Mouse (Mus musculus) B cell, adult 2 months (primary cell): ENCODE measurements around the gene Rrp12.
A peak's percentile ranks its signal among the peaks of the same experiment; 100 is the strongest.

Source experiments
- DNase-seq, 2 experiments: peaks; one replicate each; pipeline ENCODE4 v3.0.0; 2022

The Rrp12 gene

DNA sequence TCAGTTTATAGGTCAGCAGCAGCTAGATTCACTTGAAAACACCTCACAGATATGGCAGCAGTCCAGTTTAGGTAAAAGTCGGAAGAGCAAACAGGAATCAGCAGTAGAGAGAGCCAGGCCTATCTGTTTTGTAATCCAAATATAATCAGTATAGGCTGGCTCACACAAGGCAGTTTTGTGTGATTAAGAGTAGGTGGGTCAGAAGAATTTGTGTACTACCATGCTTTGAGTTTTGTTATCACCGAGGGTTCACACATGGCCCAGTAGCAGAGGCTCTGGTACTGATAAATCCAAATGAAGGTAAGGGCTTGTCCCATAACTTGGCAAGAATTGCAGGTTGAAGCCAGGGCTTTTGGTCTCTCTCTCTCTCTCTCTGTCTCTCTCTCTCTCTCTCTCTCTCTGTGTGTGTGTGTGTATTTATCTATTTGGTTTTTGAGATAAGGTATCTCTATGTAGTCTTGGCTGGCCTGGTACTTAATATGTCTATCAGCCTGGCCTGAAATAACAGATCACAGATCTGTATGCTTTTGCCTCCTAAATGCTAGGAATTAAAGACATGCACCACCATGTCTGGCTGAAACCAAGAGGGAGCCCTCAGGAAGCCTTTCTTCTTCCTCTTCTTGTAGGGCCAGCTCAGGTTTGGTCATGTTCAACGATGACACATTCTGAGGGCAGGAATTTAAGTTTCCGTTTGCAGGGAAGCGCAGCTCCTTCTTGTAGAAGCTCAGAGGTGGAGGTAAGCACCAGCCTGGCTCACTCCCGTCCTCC is 10.5 kb upstream of the Rrp12 start:
- DNase-seq: no peak

DNA sequence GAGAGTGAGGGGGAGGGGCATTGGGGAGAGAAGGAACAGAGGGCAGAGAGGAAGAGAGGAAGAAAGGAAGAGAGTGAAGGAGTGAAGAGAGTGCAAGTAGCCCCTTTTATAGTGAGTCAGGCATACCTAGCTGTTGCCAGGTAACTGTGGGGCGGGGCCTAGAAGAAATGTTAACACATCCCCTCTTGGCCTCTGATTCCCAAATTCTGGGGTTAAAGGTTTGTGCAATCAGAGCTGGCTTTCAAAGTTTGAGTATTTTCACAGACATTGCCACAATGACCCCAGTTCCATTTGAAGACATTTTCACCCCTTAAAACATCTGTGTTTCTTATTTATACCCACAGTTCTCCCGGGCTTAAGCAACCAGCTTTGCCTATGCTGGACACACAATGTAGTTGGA is 9.3 kb upstream of the Rrp12 start:
- no peak for DNase-seq

DNA sequence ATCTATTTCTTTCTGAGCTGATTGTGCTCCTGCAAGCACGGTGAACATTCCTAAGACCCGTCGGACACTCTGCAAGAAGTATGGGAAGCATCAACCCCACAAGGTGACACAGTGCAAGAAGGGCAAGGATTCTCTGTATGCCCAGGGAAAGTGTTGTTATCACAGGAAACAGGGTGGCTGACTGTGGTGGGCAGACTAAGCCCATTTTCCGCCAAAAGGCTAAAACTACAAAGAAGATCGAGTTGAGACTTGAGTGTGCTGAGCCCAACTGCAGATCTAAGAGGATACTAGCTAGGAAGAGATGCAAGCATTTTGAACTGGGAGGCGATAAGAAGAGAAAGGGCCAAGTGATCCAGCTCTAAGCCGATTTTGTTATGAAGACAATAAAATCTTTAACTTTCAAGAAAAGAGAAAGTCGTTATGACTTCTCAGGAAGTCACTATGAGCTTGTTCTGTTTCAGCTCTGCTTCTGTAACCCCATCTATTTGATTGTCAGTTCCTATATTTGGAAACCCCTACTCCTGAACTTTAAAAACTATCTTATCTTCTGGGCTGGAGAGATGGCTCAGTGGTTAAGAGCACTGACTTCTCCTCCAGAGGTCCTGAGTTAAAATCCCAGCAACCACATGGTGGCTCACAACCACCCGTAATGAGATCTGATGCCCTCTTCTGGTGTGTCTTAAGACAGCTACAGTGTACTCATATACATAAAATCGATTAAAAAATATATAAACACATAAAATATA is 7.0 kb upstream of the Rrp12 start:
- DNase-seq: no peak

- no peak for DNase-seq
Observed at GRCm38 (mm10) chr19:41901696-41902095, 5.7 kb upstream of the Rrp12 start.

DNA sequence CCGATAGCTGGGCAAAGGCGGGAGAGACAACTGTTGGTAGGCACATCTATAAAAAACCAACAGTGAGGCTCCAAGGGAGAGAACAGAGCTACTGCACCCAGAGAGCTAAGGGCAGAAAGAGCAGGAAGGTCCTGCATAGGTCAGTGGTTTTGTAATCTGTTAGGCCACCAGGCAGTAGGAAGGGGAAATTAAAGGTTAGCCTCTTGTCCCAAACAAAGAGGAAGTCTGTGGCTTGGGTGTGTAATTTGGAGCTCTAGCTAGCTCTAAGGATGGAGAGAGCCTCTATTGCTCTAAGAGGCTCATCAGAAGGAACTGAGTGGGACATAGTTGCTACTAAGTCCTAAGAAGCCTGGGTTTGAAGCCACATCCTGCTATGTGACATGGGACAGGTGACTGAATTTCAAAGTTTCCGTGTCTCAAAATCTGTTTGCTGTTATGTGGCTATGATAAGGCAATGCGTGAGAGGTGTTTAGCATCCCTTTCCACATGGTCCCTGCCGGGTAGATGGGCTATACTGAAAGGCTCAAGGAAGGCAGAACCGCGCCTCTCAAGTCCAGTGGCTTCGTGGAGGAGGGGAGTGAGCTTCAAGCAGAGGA is 4.6 kb upstream of the Rrp12 start:
- DNase-seq: no peak

GRCm38 (mm10) chr19:41898860-41899259 is 2.9 kb upstream of the Rrp12 start:
- peak; percentile 47 to 48 for DNase-seq

DNA sequence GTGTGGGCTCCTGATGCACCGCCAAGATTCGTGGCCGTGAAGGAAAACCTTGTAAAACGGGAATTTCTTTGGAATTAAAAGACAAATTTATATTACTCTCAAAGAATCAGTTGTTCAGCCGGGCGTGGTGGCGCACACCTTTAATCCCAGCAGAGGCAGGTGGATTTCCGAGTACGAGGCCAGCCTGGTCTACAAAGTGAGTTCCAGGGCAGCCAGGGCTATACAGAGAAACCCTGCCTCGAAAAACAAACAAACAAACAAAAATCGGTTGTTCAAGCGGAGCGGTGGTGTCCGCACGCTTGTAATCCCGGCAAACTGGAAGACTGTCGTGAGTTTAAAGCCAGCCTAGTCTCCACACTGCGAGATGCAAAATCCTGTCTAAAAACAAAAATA is 342 bp upstream of the Rrp12 start:
- no peak for DNase-seq

DNA sequence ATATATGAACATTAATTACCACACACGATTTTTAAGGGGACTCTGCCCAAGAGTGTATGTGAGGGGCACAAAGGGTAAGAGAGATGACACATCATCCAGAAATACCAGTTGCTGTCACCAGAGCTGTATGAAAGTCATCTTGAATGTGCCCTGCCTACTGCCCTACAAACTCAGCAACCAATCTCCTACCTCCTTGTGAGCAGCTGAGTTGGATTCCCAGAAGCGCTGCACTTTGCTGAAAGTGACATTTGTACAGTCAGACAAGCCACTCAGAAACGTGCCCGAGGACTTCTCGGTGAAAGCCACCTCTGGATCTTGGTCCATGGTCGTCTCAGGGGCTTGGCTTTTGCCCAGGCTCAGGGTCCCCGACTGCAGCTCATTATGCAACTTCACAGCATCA is 1.0 kb downstream of the Rrp12 start:
- no peak for DNase-seq

- DNase-seq: no peak
Observed at GRCm38 (mm10) chr19:41888191-41888590, 7.8 kb downstream of the Rrp12 start.

DNA sequence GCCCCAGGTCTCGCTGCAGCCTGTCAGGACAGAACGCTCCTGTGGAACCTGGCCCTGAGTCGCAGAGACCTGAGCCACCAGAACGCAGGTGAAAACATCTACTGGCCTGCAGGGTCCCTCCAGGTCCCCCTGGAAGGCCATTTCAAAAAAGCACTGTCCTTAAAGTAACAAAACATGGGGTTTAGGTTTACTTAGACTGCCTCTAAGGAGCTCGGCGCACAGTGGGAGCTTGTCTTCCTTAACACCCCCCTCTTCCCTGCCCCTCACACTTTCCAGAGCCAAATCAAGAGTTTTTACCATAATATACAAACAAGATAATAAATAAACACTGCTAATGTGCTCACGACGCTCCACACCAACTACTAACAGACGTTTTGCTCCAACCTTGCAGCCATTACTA is 12.1 kb downstream of the Rrp12 start:
- DNase-seq: no peak

DNA sequence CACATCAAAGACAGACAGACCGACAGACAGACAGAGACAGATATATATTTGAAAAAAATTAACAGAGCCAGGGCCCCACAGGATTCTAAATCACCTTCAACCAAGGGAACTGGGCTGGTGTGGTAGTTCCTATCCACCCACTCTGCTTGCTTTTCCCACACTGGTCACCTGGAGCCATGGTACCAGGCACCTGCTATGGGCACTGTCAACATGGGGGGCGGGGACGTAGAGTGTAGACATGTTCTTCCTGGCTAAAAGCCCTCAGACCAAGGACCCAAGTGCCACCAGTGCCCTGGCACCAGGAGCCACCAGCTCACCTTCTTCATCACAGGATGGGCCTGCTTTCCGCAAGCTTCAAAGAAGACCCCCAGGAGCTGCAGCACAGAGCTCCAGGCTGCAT is 14.1 kb downstream of the Rrp12 start:
- DNase-seq: no peak

DNA sequence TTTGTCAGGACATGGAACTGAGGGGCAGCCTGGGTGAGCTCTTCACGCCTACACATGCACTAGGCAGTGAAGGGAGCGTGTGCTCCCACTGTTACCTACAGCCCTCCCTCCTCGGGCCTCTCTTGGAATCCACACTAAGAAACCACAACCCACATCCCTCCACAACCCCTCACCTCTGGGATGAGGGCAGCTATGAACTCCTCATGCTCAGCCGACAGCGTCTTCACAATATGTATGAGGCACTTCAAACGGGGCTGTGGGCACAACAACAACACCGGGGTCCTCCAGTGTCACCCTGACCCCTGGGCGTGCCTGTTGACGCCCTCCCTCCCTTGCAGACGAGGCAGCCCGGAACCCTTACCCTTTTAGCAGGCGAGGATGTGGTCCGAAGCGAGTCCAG is 21.6 kb downstream of the Rrp12 start:
- no peak for DNase-seq

DNA sequence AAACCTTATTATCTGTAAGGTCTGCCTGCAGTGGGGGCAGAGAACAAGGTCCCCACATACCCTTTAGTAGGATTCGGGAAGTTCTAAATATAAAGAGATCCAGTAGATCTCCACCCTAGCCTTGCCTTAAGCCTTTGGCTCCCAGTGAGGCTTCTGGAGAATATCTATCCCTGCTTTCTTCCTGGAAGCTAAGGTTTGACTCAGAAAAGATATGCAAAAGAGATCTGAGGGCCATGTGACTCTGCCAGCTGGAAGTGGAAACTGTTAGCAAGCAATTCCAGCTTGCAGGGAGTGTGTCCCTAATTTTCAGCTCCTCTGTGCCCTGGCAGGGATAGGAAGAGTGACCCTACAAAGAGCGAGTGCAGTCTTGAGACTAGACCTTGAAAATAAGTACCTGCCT is 23.7 kb downstream of the Rrp12 start:
- no peak for DNase-seq

GRCm38 (mm10) chr19:41869946-41870345 is 26.0 kb downstream of the Rrp12 start:
- peak in 1 of 2 experiments; percentile 12 for DNase-seq

- no peak for DNase-seq
Observed at GRCm38 (mm10) chr19:41869296-41869695, 26.7 kb downstream of the Rrp12 start.

- DNase-seq: no peak
Observed at GRCm38 (mm10) chr19:41866707-41867106, 29.3 kb downstream of the Rrp12 start.

- no peak for DNase-seq
Observed at GRCm38 (mm10) chr19:41857816-41858310, 38.1 kb downstream of the Rrp12 start.

DNA sequence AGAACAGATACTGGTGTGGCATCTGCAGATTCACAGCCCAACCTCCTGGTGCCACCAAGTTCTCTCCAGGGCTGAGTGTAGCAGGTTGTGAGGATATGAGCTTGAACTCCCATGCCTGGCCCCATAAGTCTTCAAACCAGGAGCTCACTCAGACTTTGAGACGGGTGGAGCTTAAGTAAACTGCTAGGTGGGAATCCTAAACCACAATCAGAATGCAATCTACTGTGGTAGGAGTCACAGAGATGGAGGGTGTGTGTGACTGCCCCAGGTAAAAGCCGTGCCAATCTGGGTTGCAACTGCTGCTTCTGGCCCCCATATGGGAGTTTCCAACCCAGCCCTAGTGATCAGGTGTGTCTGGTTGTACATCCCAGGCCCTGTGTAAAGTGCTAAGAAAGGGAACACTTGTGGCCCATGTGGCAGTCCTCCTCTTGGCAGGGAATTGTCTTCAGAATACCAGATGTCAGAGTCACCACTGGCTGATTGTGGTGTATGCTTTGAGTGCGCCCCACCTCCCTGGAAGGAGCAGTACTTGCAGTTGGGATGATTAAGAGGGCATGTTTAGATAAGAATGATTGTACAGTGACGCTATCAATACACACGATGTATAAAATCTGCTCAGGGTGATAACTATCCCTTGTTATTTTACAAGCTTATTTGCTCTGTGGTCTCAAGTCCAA is 38.7 kb downstream of the Rrp12 start:
- DNase-seq: no peak

GRCm38 (mm10) chr19:41852423-41852822 is 43.5 kb downstream of the Rrp12 start:
- no peak for DNase-seq

DNA sequence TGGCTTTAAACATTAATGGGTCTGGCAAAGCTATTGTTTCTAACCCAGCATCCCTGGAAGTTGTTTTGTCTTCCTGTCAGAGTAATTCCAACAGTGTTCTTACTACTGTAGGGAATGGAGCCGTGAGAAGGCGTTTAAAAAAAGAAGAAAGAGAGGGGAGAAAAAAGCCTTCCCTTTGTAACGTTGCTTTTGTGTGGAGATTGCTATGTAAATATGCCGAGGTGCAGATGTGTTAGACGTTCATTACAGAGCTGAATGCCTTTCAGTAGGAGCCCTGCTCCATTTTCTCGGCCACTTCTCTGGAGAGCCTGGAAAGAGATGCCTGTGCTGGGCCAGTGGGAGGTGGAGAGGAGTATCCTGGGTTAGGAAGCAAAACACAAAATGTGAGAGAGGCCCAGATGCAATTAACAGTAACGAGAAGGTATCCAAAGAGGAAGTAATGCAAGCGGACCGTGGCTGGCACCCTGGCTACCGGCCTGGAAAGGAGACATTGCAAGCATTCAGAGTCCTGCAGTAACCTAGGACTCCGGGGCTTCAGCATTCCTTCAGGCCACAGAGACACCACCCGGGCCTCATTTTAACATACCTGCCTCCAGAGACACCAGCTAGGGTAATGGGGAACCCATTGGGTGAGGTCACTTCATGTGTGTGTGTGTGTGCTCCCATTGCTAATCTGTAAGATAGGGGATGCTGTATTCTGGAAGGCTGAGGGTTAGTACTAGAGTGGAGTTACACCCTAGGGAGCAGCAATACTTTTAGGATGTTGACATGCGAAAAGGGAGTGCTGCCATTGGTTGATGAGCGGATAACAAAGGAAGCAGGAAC is 45.0 kb downstream of the Rrp12 start:
- peak; percentile 55 to 62 for DNase-seq

DNA sequence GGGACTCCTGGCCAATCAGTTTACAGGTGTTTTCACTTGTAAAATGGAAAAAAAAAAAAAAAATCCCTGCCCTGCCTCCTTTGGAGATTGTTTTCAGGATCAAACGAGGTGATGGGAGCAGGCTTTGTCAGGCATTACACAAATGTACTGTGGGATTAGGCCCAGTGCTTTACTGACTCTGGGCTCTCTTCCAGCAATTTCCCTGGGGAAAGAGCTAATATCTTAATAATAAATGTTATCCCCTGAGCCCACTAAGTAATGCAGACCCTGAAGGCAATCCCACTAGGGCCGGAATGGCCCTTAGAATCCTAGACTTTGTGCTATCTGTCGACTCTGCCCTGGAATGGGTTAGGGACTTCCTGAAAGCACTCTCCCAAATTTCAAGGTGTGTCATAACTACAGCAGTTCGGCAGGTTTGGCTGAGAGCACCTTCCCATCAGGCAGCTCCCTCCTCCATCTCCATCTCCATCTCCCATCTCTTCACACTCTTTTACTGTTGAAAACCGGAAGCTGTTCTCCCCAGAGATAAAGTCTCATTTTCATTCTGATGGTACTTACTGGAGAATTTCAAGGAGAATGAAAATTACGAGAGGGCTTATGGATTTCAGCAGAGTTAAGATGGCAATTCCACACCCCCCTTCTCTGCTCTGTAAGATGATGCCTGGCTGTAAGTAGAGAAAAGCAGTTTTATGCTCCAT is 45.8 kb downstream of the Rrp12 start:
- DNase-seq: no peak
